Comparison of ENCODE assay signal across 8 mouse cellular contexts in genomic region chr12:8772451-8773143, GRCm38 (mm10). TPM values are rescaled to one million over a fixed set of nuclear protein-coding genes. Genes with fewer than 3 reads are reported as not detected.
DNase-seq lines count a peak whose midpoint lies in the region; ATAC-seq lines count a peak whose summit lies in the region.

No protein-coding gene starts in this region.

- no peak for ATAC-seq in inflammation-experienced regulatory T-cells, adult 6 months

- peak; percentile 31 to 47 for DNase-seq in right cerebral cortex, postnatal 10 days (ENCODE audit: low spot score in 2 of 2)
- DNase-seq in right cerebral cortex, adult 2 months (ENCODE audit: low spot score in 2 of 2): no peak
- peak; percentile 60 to 64 for DNase-seq in cerebellum, postnatal 25 days
- DNase-seq in heart, adult 9 months (ENCODE audit: low spot score in 2 of 2): peak; percentile 17 to 27
- DNase-seq in kidney, adult 9 months: peak; percentile 28
- DNase-seq in lung, postnatal 10 days: peak; percentile 73
- peak; percentile 64 for DNase-seq in retina, embryonic 14.5 days (ENCODE audit: low spot score)

RNA-seq across cellular contexts. Expression of gene Sdc1, which starts 1.5 kb away (rescaled TPM):
- polyA plus RNA-seq in inflammation-experienced regulatory T-cells, adult 6 months (2017; shearing (Covaris generic)): under 1 TPM in 2 of 3 experiments, not detected in 1; 0.30 to 0.74 TPM

Comparison
In these comparisons a context has a peak if more than half of its experiments do, and no peak if none do; other contexts are left out.
1. DNase-seq: peak in right cerebral cortex, postnatal 10 days (2 of 2), cerebellum, postnatal 25 days (2 of 2), heart, adult 9 months (2 of 2), kidney, adult 9 months (single experiment), lung, postnatal 10 days (single experiment) and retina, embryonic 14.5 days (single experiment); none in right cerebral cortex, adult 2 months (0 of 2).